Mouse (Mus musculus) left cerebral cortex, postnatal 10 days (tissue): ENCODE data around the gene Gramd4. TPM values are rescaled to one million over a fixed set of nuclear protein-coding genes. Genes with fewer than 3 reads are reported as not detected.

Source experiments
- DNase-seq, 2 experiments: peaks; one replicate each; pipeline ENCODE4 v3.0.0; 2021 to 2022; ENCODE audit warnings: low spot score in 2 of 2, mixed read lengths in 1 of 2; ENCODE audit errors: extremely low spot score in 1 of 2
- intact Hi-C: fragments of 180-260 bp; cut with DNase I; formaldehyde crosslinking; loops from one replicate; pipeline ENCODE4 v1.15.1; 2025
- total RNA-seq, 2 experiments: library from RNA; stranded (reverse); gene quantifications; 2 replicates each; pipeline ENCODE4 v1.2.3; 2021

The Gramd4 gene
- total RNA-seq, 2 experiments from 2014 or later: 38.3 to 41.4 TPM

GRCm38 (mm10) chr15:86102308-86102707, 44.8 kb downstream of the Gramd4 start:
- DNase-seq: no peak
- intact Hi-C loops: no loop called here

- intact Hi-C loops: no loop called here
- DNase-seq: no peak
Observed at GRCm38 (mm10) chr15:86104401-86105344, 47.2 kb downstream of the Gramd4 start.

GRCm38 (mm10) chr15:86105345-86105697, 47.8 kb downstream of the Gramd4 start:
- intact Hi-C loops: no loop called here
- DNase-seq: no peak

GRCm38 (mm10) chr15:86105751-86106150, 48.3 kb downstream of the Gramd4 start:
- DNase-seq: peak in 1 of 2 experiments; percentile 22
- intact Hi-C loops: no loop called here

GRCm38 (mm10) chr15:86107831-86108471, 50.5 kb downstream of the Gramd4 start:
- peak in 1 of 2 experiments; percentile 39 for DNase-seq
- intact Hi-C loops: no loop called here

GRCm38 (mm10) chr15:86109245-86109644, 51.8 kb downstream of the Gramd4 start:
- intact Hi-C loops: no loop called here
- DNase-seq: no peak

- intact Hi-C loops: no loop called here
- DNase-seq: peak; percentile 71 to 75
Observed at GRCm38 (mm10) chr15:86109650-86110211, 52.2 kb downstream of the Gramd4 start.

- intact Hi-C loops: no loop called here
- DNase-seq: no peak
Observed at GRCm38 (mm10) chr15:86110361-86111103, 53.0 kb downstream of the Gramd4 start.

- intact Hi-C loops: no loop called here
- no peak for DNase-seq
Observed at GRCm38 (mm10) chr15:86112707-86113341, 55.3 kb downstream of the Gramd4 start.

GRCm38 (mm10) chr15:86113342-86113710, 55.8 kb downstream of the Gramd4 start:
- intact Hi-C loops: no loop called here
- DNase-seq: no peak

- intact Hi-C loops: no loop called here
- no peak for DNase-seq
Observed at GRCm38 (mm10) chr15:86116421-86116820, 58.9 kb downstream of the Gramd4 start.

- DNase-seq: no peak
- intact Hi-C loops: no loop called here
Observed at GRCm38 (mm10) chr15:86117115-86118100, 59.9 kb downstream of the Gramd4 start.

- intact Hi-C loops: no loop called here
- no peak for DNase-seq
Observed at GRCm38 (mm10) chr15:86119186-86119585, 61.7 kb downstream of the Gramd4 start.

- peak in 1 of 2 experiments; percentile 78 for DNase-seq
- intact Hi-C loops: no loop called here
Observed at GRCm38 (mm10) chr15:86122261-86122949, 64.9 kb downstream of the Gramd4 start.

GRCm38 (mm10) chr15:86123409-86123808, 65.9 kb downstream of the Gramd4 start:
- intact Hi-C loops: no loop called here

GRCm38 (mm10) chr15:86124359-86124758, 66.9 kb downstream of the Gramd4 start:
- intact Hi-C loops: loop anchor here (2.0 kb wide), 1 partner anchor 70 kb away; no protein-coding TSS in a partner anchor
- peak; percentile 45 to 79 for DNase-seq

More at GRCm38 (mm10) chr15:86123409-86123808, 65.9 kb downstream of the Gramd4 start:
- DNase-seq: no peak

- no peak for DNase-seq
- intact Hi-C loops: no loop called here
Observed at GRCm38 (mm10) chr15:86129036-86129435, 71.5 kb downstream of the Gramd4 start.
